Mouse (Mus musculus) gastrocnemius, adult 2 months (tissue): Measurements from ENCODE around the gene Usp15. TPM values are rescaled to one million over a fixed set of nuclear protein-coding genes. Genes with fewer than 3 reads are reported as not detected.
A peak's percentile ranks its signal among the peaks of the same experiment; 100 is the strongest.
"Not testable (repeated sequence)": the region's sequence is repeated elsewhere in the genome, so short reads cannot be mapped to it uniquely, and the experiment has no call there.

ENCODE experiments used
- DNase-seq: peaks from one replicate; pipeline ENCODE4 v3.0.0; 2022
- H3K27ac ChIP-seq: fragments of 200-600 bp; 2 replicates; pipeline ENCODE4 v1.8.1; 2022; ENCODE audit warnings: mild to moderate bottlenecking
- H3K4me3 ChIP-seq: fragments of 200-600 bp; 2 replicates; pipeline ENCODE4 v1.8.1; 2022; ENCODE audit warnings: mild to moderate bottlenecking, moderate library complexity
- CTCF ChIP-seq: fragments of 200-600 bp; IDR thresholded peaks from 2 replicates; pipeline ENCODE4 v1.8.1; 2022; ENCODE audit warnings: antibody characterized with exemption, mild to moderate bottlenecking, moderate library complexity
- intact Hi-C: fragments of 180-260 bp; cut with DNase I; formaldehyde crosslinking; loops from one replicate; pipeline ENCODE4 v1.15.1; 2025
- long read RNA-seq, 2 experiments: library from polyadenylated mRNA; stranded (forward); transcript quantifications; one replicate each; pipeline ENCODE4 v2.0.0; 2021
- total RNA-seq, 2 experiments: library from RNA; stranded (reverse); gene quantifications; 2 replicates each; pipeline ENCODE4 v1.2.3; 2021

Usp15 gene
- 100 to 1,000 TPM; 171 to 187 TPM for total RNA-seq
- long read RNA-seq, experiment 1, full-length matches to known transcripts = 105 of 148 reads
- long read RNA-seq, experiment 1, partial matches to known transcripts = 6 of 148 reads
- long read RNA-seq, experiment 1, other reads (novel, unspliced or antisense) = 37 of 148 reads
- long read RNA-seq, experiment 2, full-length matches to known transcripts = 133 of 184 reads
- long read RNA-seq, experiment 2, partial matches to known transcripts = 7 of 184 reads
- long read RNA-seq, experiment 2, other reads (novel, unspliced or antisense) = 44 of 184 reads

DNA sequence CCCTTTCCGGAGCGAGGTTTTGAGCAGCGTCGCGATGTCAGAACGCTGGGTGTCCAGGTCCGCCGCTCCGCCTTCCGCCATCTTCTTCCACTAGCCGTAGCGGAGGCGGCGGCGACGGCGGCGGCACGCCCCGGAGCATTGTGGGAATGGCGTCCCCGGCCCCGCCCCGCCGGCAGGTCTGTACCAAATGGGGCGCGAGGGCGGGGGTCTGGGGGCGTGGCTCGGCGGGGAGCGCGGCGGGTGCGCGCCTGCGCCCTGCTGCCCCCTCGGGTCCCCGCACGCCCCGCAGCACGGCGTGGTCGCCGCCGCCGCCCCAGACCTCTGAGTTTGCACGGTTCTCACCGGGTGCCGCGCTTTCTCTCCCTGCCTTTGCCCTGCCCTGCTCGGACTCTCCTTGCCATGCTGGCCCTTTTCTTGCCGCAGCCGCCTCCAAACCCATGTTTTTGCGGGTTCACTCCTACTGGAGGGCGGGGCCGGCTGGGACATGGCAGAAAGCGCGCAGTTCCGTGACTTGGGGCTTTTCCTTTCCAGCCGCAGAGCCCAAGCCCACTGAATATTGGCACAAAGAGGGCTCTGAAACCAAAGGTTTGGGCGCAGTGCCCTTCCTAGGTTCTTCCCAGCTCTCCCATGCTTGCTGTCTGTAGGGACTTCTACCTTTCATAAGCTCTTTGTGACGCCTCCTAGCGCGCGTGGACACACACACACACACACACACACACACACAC is at the start of gene Usp15:
Usp15 (minus strand) TSS at position 161 of the 725 bp plus-strand sequence.
- intact Hi-C loops = loop anchor here (10.0 kb wide), 1 partner anchor 1102 kb away; the partner anchor contains the start of gene Rxylt1
- Histone ChIP-seq H3K27ac (peak within 1 kb of the TSS; percentile 98), H3K4me3 (peak within 1 kb of the TSS; percentile 98)
- no peak for TF ChIP-seq CTCF
- DNase-seq = peak; percentile 97

DNA sequence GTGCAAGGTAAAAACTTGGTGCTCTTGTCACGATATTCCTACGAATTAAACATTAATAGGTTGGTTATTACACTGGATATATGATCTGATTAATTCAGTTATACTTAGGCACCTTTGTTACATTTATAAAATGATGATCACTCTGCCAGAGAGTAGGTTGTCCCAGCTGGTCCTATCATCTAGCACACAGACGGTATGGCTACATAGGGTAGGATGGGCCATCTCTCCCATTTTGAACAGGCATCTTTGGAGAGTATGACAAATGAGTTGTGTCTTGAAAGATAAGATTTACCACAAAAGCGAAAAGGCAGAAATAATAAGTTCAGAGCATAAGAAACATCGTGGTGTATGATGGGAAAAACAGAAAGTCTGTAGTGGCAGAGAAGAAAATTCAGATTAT is 32.6 kb upstream of the Usp15 start:
- Histone ChIP-seq H3K4me3 (no peak overlapping the region), H3K27ac (no peak overlapping the region)
- no peak for TF ChIP-seq CTCF
- DNase-seq = no peak
- intact Hi-C loops = no loop called here

DNA sequence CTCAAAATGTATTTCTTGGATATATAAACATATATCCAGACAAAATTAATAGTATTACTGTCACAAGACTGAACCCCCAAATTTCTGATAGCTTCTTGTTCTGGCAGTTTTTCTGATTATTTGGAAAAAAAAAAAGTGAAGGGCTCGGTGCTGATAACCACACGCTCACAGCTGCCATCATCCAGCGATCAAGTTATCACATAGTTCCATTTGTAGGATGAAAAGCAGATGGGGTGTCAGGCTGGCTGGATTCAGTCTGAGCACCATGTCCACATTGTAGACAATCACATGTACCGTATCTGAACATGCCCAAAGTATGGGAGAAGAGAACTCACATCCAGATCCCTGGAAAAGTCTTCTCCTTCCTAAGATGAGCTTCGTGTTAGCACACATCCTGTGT is 26.0 kb upstream of the Usp15 start:
- no peak for TF ChIP-seq CTCF
- intact Hi-C loops = no loop called here
- H3K4me3 ChIP-seq = no peak overlapping the region
- no peak overlapping the region for H3K27ac ChIP-seq
- DNase-seq = no peak

DNA sequence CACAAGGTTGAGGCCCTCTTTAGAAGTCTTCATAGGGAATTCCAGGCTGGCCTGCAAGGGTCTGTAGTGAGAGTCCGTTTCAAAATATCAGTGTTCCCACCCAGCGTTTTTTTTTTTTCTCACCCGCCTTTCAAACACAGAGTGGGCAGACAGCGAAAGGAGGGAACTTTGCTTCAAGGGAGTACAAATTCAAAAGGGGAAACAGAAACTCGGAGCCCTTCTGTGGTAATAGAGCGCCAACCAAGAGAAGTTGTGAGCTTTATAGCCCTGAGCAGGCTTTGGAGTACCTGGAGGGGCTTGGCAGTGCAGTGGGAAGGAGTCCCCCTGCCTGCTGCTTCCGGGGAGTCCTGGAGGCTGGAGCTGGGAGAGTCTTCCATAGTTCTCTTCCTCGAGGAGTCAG is 12.7 kb upstream of the Usp15 start:
- H3K27ac ChIP-seq = no peak overlapping the region
- no peak overlapping the region for H3K4me3 ChIP-seq
- intact Hi-C loops = no loop called here
- DNase-seq = no peak
- TF ChIP-seq CTCF = no peak

DNA sequence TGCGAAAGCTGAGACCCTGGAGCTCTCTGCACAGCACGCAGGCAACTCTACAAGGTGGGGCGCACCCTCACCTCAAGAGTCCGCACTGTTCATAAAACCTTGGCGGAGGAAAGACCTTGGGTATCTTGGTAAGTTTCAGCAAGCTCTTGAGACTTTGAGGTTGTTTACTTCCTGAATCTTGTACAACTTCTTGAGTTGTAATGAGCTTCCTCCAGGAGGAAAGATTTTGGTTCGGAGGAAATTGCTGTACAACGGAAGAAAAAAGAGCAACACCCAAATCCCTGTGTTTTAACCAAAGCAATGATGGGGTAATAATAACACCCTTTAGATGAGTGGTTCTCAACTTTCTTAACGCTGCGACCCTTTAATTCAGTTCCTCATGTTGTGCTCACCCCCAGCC is 11.5 kb upstream of the Usp15 start:
- TF ChIP-seq CTCF = no peak
- no peak overlapping the region for H3K4me3 ChIP-seq
- DNase-seq = no peak
- intact Hi-C loops = no loop called here
- H3K27ac ChIP-seq = no peak overlapping the region

DNA sequence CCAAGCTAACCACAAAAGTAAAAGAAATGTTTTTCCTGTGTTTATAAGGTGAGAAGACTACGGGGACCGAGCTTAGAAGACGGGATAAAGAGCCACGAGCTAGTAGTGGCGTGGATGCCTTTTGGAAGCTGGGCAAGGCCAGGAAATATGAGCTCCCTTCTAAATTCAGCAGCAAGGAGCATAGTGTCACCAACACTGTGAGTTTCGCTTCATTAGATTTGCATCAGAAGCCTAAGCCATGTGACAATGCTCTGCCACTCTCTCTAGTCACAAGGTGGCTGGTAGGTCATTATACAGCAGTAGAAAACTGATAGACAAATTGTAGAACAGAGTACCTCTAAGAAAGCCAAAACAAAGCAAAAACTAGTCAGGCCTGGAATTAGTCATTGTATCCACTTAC is 9.3 kb upstream of the Usp15 start:
- DNase-seq = peak; percentile 21
- Histone ChIP-seq H3K4me3 (no peak overlapping the region), H3K27ac (peak overlapping the region; percentile 67)
- TF ChIP-seq CTCF = no peak
- intact Hi-C loops = no loop called here

DNA sequence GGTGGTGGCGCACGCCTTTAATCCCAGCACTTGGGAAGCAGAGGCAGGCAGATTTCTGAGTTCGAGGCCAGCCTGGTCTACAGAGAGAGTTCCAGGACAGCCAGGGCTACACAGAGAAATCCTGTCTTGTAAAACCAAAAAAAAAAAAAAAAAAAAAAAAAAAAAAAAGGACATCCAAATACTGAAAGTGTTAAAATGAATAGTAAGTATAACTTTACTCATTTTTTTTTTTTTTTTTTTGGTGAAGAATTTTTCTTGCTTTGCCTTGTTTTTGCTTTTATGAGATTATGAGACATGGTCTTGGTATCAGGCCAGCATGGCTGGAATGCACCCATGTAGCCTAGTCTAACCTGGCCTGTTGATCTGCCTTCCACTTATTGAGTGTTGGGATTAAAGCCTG is 8.6 kb upstream of the Usp15 start:
- DNase-seq, H3K4me3 ChIP-seq, intact Hi-C loops, H3K27ac ChIP-seq: not testable (repeated sequence)

DNA sequence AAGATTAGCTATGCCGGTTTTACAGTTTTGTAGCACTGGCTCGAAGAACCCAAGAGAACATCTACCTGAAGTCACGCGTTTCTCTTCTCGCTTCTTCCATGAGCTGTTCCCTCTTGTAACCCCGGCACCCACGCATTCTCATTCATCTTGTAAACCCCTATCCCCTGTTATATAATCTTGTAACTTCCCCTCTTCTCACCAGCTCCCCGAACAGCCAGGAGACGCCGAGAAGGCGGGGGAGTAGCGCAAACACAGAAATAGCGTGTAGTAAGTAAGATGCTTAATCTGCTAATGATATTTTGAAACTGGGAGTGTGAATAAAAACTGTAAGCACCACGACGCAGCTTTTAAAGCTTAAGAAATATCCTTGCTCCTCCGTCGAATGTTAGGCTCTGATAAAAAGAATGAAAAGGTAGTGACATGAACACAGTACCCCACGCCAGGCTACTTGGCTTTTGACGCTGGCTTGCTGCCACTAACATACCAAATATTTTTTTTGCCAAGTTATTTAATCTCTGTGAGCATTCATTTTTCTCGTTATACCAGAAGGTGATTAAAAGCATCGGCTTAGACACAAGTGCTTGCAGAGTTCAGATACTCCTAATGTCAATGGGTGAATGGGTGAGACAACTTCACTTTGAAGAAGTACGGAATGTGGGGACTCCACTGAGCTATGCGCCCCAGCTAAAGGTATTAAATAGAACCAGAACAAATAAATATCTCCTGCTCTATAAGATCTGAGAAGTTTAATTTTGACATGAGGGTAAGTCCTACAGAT is 5.4 kb upstream of the Usp15 start:
- Histone ChIP-seq H3K27ac (no peak overlapping the region), H3K4me3 (no peak overlapping the region)
- intact Hi-C loops = no loop called here
- no peak for TF ChIP-seq CTCF
- no peak for DNase-seq

DNA sequence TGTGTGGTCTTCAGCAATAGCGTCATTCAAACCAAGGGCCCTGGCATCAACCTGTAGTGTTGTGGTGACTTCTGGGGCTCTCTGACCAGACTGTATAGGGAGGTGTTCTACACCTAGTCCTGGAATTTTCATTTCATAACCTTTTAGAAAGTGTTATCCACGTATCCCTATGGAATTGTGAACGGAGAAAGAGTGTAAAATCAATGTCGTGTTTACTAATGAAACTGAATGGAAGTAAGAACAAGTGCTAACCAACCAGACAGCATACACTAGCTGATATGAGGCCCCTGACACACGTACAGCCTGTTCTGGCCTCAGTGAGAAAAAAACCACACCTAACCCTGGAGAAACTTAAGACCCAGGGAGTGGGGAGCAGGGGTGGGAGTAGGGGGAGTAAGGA is 4.6 kb upstream of the Usp15 start:
- H3K27ac ChIP-seq = no peak overlapping the region
- TF ChIP-seq CTCF = no peak
- intact Hi-C loops = no loop called here
- no peak for DNase-seq
- H3K4me3 ChIP-seq = no peak overlapping the region

DNA sequence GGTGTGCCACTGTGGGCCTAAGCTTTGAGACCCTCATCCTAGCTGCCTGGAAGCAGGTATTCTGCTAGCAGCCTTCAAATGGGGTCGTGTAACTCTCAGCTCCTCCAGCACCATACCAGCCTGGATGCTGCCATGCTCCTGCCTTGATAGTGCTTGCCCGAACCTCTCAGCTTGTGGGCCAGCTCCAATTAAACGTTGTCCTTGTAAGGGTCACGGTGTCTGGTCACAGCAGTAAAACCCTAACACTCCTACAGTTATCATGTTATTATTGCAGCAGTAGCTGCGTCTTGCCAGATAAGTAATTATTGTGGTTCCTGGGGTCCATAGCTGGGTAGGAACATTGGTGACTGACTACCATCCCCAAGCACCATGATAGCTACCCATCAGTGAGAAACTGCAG is 4.2 kb upstream of the Usp15 start:
- Histone ChIP-seq H3K27ac (no peak overlapping the region), H3K4me3 (no peak overlapping the region)
- no peak for DNase-seq
- TF ChIP-seq CTCF = no peak
- intact Hi-C loops = no loop called here

DNA sequence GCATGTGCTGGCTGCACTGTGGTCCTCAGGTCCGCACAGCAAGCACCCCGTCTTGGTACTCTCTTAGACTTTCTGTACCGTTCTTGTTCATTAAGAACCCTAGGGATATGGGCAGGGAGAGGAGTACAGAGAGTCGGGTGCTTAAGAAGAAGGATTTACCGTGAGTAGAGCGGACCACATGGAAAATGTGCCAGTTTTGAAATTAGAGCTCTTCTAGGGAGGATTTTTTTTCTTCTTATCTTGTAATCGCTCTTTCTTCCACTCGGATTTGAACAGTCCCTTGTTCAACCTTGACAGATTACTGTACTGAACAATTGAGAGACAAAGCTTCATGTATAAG is 3.5 kb upstream of the Usp15 start:
- Histone ChIP-seq H3K4me3 (no peak overlapping the region), H3K27ac (no peak overlapping the region)
- intact Hi-C loops = no loop called here
- DNase-seq = no peak
- no peak for TF ChIP-seq CTCF

DNA sequence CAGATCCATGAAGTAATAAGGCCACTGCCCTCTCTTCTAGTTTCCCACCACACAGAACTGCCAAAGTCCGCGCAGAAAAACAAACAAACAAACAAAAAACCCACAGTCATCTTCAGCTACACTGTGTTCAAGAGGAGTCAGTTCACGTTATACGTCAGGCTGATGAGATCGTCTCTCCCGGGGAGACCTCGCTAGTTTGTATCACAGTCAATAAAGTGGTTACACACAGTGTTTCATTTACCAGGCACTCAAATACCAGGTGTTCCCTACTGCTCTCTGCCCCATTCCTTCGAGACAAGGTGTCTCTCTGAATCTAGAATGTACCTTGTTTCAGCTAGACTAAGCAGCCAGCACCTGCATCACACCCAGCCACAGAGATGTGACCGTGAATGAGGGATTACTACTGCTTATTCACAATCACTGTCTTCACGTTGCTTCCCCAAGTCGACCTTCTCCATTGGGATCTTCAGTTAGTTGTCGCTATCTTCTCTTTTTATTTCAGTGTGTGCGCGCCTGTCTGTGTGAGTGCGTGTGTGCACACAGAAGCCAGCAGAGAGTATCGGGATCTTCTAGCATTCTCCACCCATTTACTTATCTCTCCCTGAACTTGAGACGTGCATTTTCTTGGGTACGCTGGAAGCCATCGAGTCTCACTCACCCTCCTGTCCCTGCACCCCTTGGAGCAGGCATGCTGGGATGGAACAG is 3.0 kb upstream of the Usp15 start:
- no peak for TF ChIP-seq CTCF
- Histone ChIP-seq H3K4me3 (no peak overlapping the region), H3K27ac (no peak overlapping the region)
- intact Hi-C loops = loop anchor here (10.0 kb wide), 1 partner anchor 1105 kb away; the partner anchor contains the start of gene Rxylt1
- DNase-seq = no peak
